Mouse (Mus musculus) mouse trophoblast stem cell (cell line): Measurements from ENCODE around the gene Upf3b.
"Not testable (repeated sequence)": the region's sequence is repeated elsewhere in the genome, so short reads cannot be mapped to it uniquely, and the experiment has no call there.

Experiments used
- in situ Hi-C, 2 experiments: fragments of 300-500 bp; cut with MseI, MboI; formaldehyde crosslinking; loops; 2 replicates in 1 of 2; 3 replicates in 1 of 2; pipeline ENCODE4 v1.15.1; 2025

Upf3b gene

DNA sequence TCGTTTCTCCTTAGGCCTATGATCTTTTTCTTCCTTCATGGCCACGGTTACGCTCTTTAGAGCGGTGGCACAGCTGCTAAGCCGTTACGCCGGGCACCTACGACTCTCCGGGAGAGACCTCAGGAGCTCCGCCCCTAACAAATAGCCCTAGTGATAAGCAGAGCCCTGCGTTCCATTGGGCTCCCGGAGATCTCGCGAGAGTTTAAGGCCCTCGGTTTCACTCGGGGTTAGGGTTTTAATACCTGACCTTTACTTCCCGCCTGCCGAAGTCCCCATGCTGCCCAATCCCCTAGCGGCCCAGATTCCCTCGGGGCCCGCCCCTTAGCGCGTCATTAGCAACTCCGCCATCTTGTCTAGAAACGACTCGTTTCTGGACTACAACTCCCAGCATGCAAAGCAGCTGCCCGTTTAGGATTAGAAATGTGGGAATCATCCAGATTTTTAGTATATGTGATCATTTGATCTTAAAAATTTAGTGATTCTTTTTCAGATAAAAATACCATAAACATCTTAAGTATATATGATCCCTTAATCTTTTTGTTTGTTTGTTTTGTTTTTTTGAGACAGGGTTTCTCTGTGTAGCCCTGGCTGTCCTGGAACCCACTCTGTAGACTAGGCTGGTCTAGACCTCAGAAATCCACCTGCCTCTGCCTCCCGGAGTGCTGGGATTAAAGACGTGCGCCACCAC lies at the start of gene Upf3b:
Upf3b (minus strand) TSS at position 130 of the 688 bp plus-strand sequence.
- in situ Hi-C loops, result no loop called here

GRCm38 (mm10) chrX:37157839-37158238 lies 47.7 kb upstream of the Upf3b start:
- in situ Hi-C loops, result no loop called here

- in situ Hi-C loops, result no loop called here
Measured at GRCm38 (mm10) chrX:37144954-37145353, 34.8 kb upstream of the Upf3b start.

DNA sequence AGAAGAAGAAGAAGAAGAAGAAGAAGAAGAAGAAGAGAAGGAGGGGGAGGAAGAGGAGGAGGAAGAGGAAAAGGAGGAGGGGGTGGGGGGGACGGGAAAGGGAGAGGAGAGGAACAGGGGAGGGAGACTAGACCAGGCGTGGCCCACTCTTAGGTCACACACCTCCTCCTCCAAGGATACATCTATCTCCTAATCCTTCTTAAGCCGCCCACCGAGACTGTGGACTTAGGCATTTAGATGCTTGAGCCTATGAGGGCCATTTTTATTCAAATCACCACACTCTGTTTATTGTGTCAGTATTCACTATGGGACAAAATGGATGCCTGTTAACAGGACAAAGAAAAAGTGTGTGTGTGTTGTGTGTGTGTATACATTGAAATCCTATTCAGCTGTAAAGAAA lies 34.4 kb upstream of the Upf3b start:
- in situ Hi-C loops, result not testable (repeated sequence)

- in situ Hi-C loops, result no loop called here
Measured at GRCm38 (mm10) chrX:37141732-37142131, 31.6 kb upstream of the Upf3b start.

DNA sequence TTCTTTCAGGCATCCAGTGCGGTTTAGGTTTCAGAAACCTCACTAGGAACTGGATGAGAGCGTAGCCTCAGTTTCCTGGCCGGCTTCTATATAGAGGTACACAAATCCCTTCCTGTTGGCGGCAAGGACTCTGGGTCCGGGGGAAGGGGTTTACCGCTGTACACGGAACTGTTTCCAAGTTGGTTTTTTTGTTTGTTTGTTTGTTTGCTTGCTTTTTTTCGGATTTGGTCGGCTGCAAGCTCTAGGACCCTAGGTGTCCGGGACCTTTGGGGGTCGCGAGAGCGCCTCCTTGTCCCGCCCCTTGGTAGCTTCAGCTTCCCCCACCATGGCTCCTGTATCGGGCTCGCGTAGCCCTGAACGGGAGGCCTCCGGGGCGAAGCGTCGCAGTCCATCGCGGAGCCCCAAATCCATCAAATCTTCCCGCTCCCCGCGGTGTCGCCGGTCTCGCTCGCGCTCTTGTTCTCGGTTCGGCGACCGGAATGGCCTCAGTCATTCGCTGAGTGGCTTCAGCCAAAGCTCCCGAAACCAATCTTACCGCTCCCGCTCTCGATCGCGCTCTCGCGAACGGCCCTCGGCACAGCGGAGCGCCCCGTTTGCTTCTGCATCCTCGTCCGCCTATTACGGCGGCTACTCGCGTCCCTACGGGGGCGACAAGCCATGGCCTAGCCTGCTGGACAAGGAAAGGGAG lies 16.7 kb upstream of the Upf3b start, which contains the start of gene Nkap:
Nkap (plus strand) TSS at position 125 of the 688 bp plus-strand sequence.
- in situ Hi-C loops, result no loop called here

- in situ Hi-C loops, result no loop called here
Measured at GRCm38 (mm10) chrX:37125511-37125910, 15.4 kb upstream of the Upf3b start.

DNA sequence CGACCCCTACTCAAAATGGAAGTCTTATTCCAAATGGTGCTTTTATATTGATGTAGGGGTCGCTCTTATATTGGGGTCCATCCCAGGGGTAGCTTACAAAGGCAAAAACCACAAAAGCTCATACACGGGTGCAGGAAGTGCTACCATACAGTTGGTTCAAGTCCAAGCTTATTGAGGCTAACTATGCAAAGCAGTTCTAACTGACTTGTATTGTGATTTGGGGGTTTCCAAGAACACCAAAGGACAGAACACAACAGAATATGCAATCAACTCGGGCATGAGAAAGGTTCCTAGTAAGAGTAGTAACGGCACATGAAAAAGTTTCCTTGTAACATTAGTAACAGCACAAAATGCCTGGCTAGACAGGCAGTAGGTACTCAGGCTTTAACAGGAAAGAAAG lies 10.1 kb upstream of the Upf3b start:
- in situ Hi-C loops, result no loop called here

DNA sequence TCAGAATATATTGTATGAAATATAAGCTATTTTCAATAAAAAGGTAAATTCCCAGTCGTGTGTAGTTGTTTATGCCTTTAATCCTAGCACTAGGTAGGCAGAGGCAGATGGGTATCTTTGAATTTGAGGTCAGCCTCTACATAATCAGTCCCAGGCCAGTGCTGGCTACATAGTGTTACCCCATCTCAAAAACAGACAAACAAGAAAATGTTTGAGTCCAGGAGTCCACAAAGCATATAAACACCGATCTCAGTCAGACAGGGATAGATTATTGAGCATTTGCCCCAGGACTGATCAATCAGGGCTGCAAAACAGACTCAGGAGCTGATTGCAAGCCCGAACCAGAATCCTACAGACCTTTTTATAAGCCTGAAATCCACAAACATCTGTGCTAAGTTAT lies 9.5 kb upstream of the Upf3b start:
- in situ Hi-C loops, result no loop called here

GRCm38 (mm10) chrX:37117085-37117484 lies 7.0 kb upstream of the Upf3b start:
- in situ Hi-C loops, result no loop called here

DNA sequence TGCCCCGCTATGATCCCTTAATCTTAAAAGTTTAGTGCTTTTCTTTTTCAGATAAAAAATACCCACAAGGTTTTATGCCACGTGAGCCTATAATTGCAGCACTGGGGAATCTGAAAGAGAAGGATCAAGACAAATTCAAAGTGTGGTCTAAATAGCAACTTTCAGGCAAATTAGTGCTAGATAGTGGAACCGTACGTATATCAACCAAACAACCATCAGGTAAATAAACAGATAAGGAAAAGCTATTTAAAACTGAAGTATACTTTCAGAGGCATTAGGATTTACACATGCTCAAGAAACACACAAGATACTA lies 715 bp upstream of the Upf3b start:
- in situ Hi-C loops, result no loop called here

DNA sequence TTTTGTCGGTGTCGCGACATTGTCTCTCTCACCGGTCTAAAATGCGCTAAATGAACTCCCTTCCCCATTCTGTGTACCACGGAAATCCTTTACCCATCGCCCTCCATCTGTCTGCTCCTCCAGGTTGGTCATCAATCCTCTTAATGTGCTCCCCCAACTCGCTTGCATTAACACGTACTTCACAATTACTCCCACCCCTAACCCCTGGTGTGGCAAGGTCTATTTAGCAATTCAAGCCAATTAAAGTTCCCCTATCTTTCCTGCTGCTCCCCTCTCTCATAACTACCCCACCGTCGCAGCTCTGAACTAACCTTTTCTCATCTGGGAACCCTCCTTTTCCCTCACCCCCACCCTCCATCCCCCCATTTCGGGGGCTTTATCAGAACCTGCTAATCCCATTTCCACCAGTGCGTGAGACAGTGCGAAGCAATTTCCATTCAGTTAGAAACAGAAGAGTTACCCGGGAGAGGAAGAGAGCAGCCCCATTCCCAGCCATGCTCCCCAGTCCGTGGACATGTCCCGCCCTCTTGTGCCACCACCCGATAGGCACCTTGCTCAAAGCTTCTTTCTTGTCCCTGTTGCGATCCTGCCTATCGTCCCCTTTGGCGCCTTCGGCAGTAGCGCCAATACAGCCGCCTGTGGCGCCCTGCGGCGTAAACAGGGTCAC lies 463 bp downstream of the Upf3b start:
- in situ Hi-C loops, result no loop called here

GRCm38 (mm10) chrX:37103826-37104225 lies 6.3 kb downstream of the Upf3b start:
- in situ Hi-C loops, result loop anchor here in 1 of 2 experiments (5.0 kb wide), 1 partner anchor 52 kb away; no protein-coding TSS in a partner anchor

DNA sequence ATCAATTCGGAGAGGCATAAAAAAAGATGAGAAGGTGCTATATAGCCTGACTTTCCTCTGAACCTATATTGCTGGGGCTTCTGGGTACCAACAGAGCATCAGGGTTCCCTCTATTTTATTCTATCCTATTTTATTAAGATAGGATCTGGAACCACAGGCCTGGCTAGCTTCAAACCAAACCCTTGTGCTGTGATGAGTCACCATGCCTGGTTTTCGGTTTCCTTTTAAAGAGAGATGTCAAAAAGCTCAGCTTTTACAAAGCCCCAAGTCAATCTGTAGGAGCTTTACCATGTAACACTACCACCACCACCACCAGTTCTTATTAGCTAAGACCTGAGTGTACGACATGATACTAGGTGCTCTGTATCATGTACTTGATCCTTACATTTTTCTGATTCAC lies 11.4 kb downstream of the Upf3b start:
- in situ Hi-C loops, result no loop called here

DNA sequence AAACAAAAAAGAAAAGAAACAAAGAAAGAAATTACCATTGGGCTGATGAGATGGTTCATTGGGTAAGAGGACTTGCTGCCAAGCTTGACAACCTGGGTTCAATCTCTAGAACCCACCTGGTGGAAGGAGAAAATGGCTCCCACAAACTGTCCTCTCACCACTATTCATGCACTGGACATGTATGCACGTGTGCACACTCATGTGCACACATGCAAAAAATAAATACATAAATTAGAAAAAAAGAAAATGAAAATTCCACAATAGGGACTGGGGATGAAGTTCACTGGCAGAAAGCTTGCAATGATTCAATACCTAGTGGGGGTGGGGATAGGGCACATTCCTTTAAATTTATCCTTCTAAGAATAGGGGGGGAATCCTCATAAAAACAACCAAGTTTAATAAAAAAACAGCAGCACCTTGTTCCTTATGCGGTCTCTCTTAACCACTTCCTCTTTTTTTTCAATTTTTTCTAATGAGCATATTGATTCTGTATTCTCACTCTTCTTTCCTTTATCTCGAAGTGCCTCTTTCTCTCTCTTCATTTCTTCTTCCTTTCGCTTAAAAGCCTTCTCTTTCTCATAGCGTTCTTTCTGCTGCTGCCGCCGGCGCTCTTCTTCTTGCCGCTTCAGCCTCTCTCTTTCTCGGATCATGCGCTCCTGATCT lies 14.9 kb downstream of the Upf3b start:
- in situ Hi-C loops, result no loop called here

- in situ Hi-C loops, result no loop called here
Measured at GRCm38 (mm10) chrX:37091457-37091856, 18.7 kb downstream of the Upf3b start.

GRCm38 (mm10) chrX:37088778-37089177 lies 21.3 kb downstream of the Upf3b start:
- in situ Hi-C loops, result no loop called here

DNA sequence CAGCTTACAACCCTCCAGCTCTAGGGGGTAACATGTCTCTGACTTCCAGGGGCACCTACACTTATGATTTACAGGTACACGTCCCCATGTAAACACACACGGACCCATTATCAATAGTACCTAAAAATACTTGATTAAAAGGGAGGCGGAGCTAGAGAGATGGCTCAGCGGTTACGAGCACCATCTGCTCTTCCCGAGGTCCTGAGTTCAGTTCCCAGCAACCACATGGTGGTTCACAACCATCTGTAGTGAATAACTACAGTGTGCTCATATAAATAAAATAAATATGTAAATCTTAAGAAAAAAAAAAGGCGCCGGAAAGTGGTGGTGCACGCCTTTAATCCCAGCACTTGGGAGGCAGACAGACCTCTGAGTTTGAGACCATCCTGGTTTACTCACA lies 24.5 kb downstream of the Upf3b start:
- in situ Hi-C loops, result no loop called here

DNA sequence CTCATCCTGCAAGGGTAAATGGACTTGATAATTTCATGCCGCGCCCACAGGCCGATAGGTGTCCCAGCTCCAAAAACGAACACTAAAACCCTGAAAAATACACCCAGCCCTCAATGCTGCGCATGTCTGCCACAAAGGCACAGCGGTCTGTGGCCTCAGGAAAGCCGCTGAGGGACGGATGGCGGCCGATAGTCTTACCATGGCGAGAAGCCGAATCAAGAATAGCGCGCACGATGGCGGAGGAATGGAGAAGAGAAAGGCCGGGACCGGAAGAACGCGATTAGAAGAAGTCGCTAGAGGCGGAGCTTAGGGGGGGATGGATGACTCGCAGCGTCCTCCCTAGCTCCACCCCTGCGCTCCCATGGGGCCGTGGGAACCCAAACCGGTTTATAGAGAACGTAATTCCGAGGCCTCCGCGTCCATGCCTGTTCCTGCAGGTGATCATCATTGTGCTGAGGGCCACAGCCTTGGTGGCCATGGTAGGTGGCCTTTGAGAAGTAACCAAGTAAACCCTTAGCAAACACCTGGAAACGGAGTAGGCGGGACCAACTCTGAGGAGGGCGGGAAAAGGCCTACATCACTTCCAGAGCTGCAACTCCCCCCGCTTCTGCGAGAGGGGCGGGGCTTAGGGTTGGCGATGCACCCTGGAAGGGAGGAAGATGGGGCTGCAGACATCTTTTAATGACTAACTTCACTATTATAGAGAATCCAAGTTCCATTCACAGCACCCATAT lies 25.0 kb downstream of the Upf3b start, which contains the start of gene Rpl39:
Rpl39 (minus strand) TSS at position 476 of the 734 bp plus-strand sequence.
- in situ Hi-C loops, result no loop called here

GRCm38 (mm10) chrX:37084318-37084926 lies 25.7 kb downstream of the Upf3b start:
- in situ Hi-C loops, result no loop called here

DNA sequence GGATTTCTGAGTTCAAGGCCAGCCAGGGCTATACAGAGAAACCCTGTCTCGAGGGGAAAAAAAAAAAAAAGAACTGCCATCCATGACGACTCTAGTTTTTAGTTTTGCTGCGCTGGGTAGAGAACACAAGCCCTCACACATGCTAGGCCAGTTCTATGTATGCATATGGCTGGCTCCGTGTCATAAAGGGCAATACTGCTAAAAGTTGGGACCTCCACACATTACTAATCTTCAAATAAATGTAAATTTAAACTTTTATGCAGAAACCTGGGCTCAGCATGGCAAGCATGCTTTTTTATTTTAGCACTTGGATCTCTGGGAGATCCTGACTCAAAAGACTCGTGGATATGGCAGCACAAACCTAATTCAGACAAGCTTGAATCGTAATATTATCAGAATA lies 28.9 kb downstream of the Upf3b start:
- in situ Hi-C loops, result no loop called here
